Mouse (Mus musculus) limb, embryonic 14.5 days (tissue): ENCODE results near the gene Lsamp. TPM values are rescaled to one million over a fixed set of nuclear protein-coding genes. Genes with fewer than 3 reads are reported as not detected.

ENCODE experiments used
- ATAC-seq: fragments of 200-750 bp; cut with Nextera tagmentation; 2 replicates; pipeline ENCODE4 v1.8.0; 2017; ENCODE audit warnings: low read depth, moderate number of reproducible peaks, moderate TSS enrichment; ENCODE audit not compliant: low FRiP score
- DNase-seq: peaks from one replicate; pipeline ENCODE4 v3.0.0-alpha.2; 2015; ENCODE audit warnings: low spot score
- H3K27ac ChIP-seq: fragments of 300-500 bp; sonication (generic); replicated peaks from 2 replicates; pipeline ENCODE4 v1.5.1; 2014; ENCODE audit warnings: low read depth, mild to moderate bottlenecking, low read length, moderate library complexity, mixed read lengths
- H3K27me3 ChIP-seq: fragments of 300-500 bp; sonication (generic); 2 replicates; pipeline ENCODE4 v1.6.1; 2014; ENCODE audit warnings: low read length, mixed read lengths; ENCODE audit not compliant: control insufficient read depth, insufficient read depth
- H3K36me3 ChIP-seq: fragments of 300-500 bp; sonication (generic); 2 replicates; pipeline ENCODE4 v1.6.1; 2014; ENCODE audit warnings: mild to moderate bottlenecking, low read length, moderate library complexity, mixed read lengths; ENCODE audit not compliant: control insufficient read depth, insufficient read depth
- H3K4me1 ChIP-seq: fragments of 300-500 bp; sonication (generic); 2 replicates; pipeline ENCODE4 v1.6.1; 2014; ENCODE audit warnings: antibody characterized with exemption, low read length, mixed read lengths; ENCODE audit not compliant: control insufficient read depth, insufficient read depth
- H3K4me2 ChIP-seq: fragments of 300-500 bp; sonication (generic); replicated peaks from 2 replicates; pipeline ENCODE4 v1.6.1; 2014; ENCODE audit warnings: low read depth, mild to moderate bottlenecking, low read length, moderate library complexity; ENCODE audit not compliant: severe bottlenecking
- H3K4me3 ChIP-seq: fragments of 300-500 bp; sonication (generic); replicated peaks from 2 replicates; pipeline ENCODE4 v1.5.1; 2014; ENCODE audit warnings: low read length
- H3K9ac ChIP-seq: fragments of 300-500 bp; sonication (generic); 2 replicates; pipeline ENCODE4 v1.6.1; 2014; ENCODE audit warnings: mild to moderate bottlenecking, low read depth, low read length, moderate library complexity; ENCODE audit not compliant: severe bottlenecking
- H3K9me3 ChIP-seq: fragments of 300-500 bp; sonication (generic); 2 replicates; pipeline ENCODE4 v1.6.1; 2016; ENCODE audit warnings: low read length; ENCODE audit not compliant: control insufficient read depth
- POLR2A ChIP-seq: fragments of 200-500 bp; IDR thresholded peaks from 2 replicates; pipeline ENCODE4 v1.8.0; 2012; ENCODE audit warnings: inconsistent platforms, mild to moderate bottlenecking, moderate library complexity, borderline replicate concordance; ENCODE audit not compliant: insufficient read depth, insufficient read length; ENCODE audit errors: extremely low read depth
- WGBS: fragments of 180-500 bp; shearing (Covaris S2); extraction: QIAGEN DNeasy Blood & Tissue Kit; methylation state at CpG from one replicate; pipeline ENCODE4 v1.1.7; 2014; 5-methylcytosine and 5-hydroxymethylcytosine counted together
- polyA plus RNA-seq, 2 experiments: library from polyadenylated mRNA; depleted of rRNA in 1 of 2; stranded (reverse) in 1 of 2; unstranded in 1 of 2; fragments of >200 nt; fragmentation: Nextera tagmentation in 1 of 2; extraction: Ambion mirVana in 1 of 2; gene quantifications; 2 replicates each; pipeline versions ENCODE4 v1.2.1 to v1.2.3; 2012 to 2014

The Lsamp gene
- polyA plus RNA-seq, 2 experiments: 5.3 to 11.8 TPM

GRCm38 (mm10) chr16:40377129-40377799 is 393.1 kb downstream of the Lsamp start:
- no peak overlapping the region for H3K9ac ChIP-seq
- H3K9me3 ChIP-seq: no peaks in the 10 kb centered on the region
- DNase-seq: no peak
- H3K4me3 ChIP-seq: no peak overlapping the region
- H3K27me3 ChIP-seq: no peaks in the 10 kb centered on the region
- H3K4me1 ChIP-seq: no peaks in the 10 kb centered on the region
- H3K36me3 ChIP-seq: no peaks in the 10 kb centered on the region
- no peak overlapping the region for H3K27ac ChIP-seq
- TF ChIP-seq POLR2A: no peak
- WGBS: 77% methylated on average over 6 of the region's 6 CpGs
- ATAC-seq: no peak
- no peak overlapping the region for H3K4me2 ChIP-seq

GRCm38 (mm10) chr16:40392106-40392505 is 407.9 kb downstream of the Lsamp start:
- DNase-seq (no peak), ATAC-seq (no peak)
- TF ChIP-seq POLR2A: no peak
- no peak overlapping the region for H3K4me2 ChIP-seq
- H3K27ac ChIP-seq: no peak overlapping the region
- H3K27me3 ChIP-seq: no peaks in the 10 kb centered on the region
- H3K9me3 ChIP-seq: no peaks in the 10 kb centered on the region
- WGBS: 73% methylated on average over 4 of the region's 4 CpGs
- H3K36me3 ChIP-seq: no peaks in the 10 kb centered on the region
- H3K9ac ChIP-seq: no peak overlapping the region
- no peak overlapping the region for H3K4me3 ChIP-seq
- H3K4me1 ChIP-seq: no peaks in the 10 kb centered on the region

- H3K9ac ChIP-seq: no peak overlapping the region
- no peak for ATAC-seq
- H3K36me3 ChIP-seq: no peaks in the 10 kb centered on the region
- no peak overlapping the region for H3K4me3 ChIP-seq
- no peak overlapping the region for H3K4me2 ChIP-seq
- no peak for DNase-seq
- no peak for TF ChIP-seq POLR2A
- no peak overlapping the region for H3K27ac ChIP-seq
- no peaks in the 10 kb centered on the region for H3K4me1 ChIP-seq
- 88% methylated on average over 2 of the region's 2 CpGs for WGBS
- no peaks in the 10 kb centered on the region for H3K9me3 ChIP-seq
- H3K27me3 ChIP-seq: no peaks in the 10 kb centered on the region
Measured at GRCm38 (mm10) chr16:40399531-40399930, 415.4 kb downstream of the Lsamp start.

- H3K9me3 ChIP-seq: no peaks in the 10 kb centered on the region
- WGBS: 76% methylated on average over 3 of the region's 3 CpGs
- H3K4me1 ChIP-seq: no peaks in the 10 kb centered on the region
- DNase-seq (no peak), ATAC-seq (no peak)
- no peaks in the 10 kb centered on the region for H3K36me3 ChIP-seq
- no peak overlapping the region for H3K27ac ChIP-seq
- H3K27me3 ChIP-seq: no peaks in the 10 kb centered on the region
- TF ChIP-seq POLR2A: no peak
- no peak overlapping the region for H3K4me2 ChIP-seq
- H3K4me3 ChIP-seq: no peak overlapping the region
- H3K9ac ChIP-seq: no peak overlapping the region
Measured at GRCm38 (mm10) chr16:40434280-40434679, 450.1 kb downstream of the Lsamp start.

GRCm38 (mm10) chr16:40436415-40436814 is 452.3 kb downstream of the Lsamp start:
- Histone ChIP-seq H3K36me3 (no peaks in the 10 kb centered on the region), H3K27ac (no peak overlapping the region), H3K27me3 (no peaks in the 10 kb centered on the region), H3K9me3 (no peaks in the 10 kb centered on the region), H3K9ac (no peak overlapping the region), H3K4me3 (no peak overlapping the region), H3K4me1 (no peaks in the 10 kb centered on the region), H3K4me2 (no peak overlapping the region)
- no peak for TF ChIP-seq POLR2A
- no peak for ATAC-seq
- 59% methylated on average over 6 of the region's 6 CpGs for WGBS
- no peak for DNase-seq
